Mouse (Mus musculus): Measurements from ENCODE around the gene Rbfox1. TPM values are rescaled to one million over a fixed set of nuclear protein-coding genes. Genes with fewer than 3 reads are reported as not detected.

Rbfox1 gene
- polyA plus RNA-seq, 1 experiment from 2014 or later, result 2.7 TPM

DNA sequence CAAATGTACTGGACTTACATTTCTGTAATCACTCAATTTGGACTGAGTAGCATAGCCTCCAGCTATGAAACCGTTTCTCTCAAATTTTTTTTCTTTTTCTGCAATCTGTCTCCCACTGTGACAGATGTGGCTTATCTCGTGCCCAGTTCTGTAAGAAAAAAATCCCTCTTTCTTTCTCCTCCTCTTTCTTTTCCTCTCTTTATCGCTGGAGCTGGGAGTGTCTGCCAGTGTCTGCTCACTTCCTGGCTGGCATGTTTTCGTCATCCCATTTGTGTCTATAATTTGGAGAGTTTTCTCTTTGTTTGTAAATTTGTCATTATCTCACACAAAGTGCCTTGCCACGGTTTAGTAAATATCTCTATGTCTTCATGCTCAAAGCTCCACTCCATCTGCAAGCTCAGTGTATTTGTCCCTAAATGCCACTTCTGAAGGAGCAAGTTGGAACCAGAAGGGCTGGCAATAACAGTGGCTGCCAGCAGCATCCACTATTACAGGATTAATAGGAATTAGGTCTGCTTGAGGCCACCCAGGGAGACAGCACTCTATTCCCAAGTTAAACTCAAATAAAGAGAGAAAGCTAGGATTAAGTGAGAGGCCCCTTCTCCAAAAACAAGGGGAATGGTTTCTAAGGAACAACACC is 228.8 kb downstream of the Rbfox1 start:
- ATAC-seq (ENCODE audit: insufficient number of reproducible peaks, insufficient read depth, low FRiP score, low read depth), result no peak
- H3K27ac ChIP-seq (ENCODE audit: low read length), result no peak overlapping the region
- no peaks in the 10 kb centered on the region for H3K36me3 ChIP-seq (ENCODE audit: control insufficient read depth, insufficient read depth, low read length)
- no peaks in the 10 kb centered on the region for H3K9me3 ChIP-seq (ENCODE audit: control insufficient read depth, low read depth, low read length)
- H3K27me3 ChIP-seq (ENCODE audit: control insufficient read depth, insufficient read depth, low read length), result no peaks in the 10 kb centered on the region
- WGBS, result 24% methylated on average over 5 of the region's 5 CpGs
- H3K4me1 ChIP-seq (ENCODE audit: control insufficient read depth, insufficient read depth, low read length), result no peaks in the 10 kb centered on the region
- H3K4me3 ChIP-seq (ENCODE audit: low read depth, low read length), result no peak overlapping the region
- no peak overlapping the region for H3K9ac ChIP-seq (replicated peaks; ENCODE audit: low read depth, low read length)
- H3K4me2 ChIP-seq (replicated peaks; ENCODE audit: low read depth, low read length), result no peak overlapping the region

DNA sequence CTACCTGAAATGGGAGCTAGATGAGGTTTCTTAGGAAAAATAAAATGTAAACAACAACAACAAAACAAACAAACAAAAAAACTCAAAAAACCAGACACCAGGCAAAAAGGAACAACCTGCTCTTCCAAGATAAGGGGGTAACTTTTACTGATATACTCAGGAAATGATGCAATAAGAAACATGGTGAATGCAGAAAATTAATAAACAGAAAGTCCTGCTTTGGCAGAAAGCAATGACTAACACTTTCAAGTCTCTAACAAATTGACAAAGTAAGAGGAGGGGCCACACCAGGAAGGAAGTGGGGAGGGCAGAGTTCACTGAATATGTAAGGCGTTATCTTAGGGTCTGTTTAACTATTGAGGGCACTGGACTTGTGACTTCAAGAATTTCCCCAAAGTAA is 234.3 kb downstream of the Rbfox1 start:
- no peak overlapping the region for H3K9ac ChIP-seq (replicated peaks; ENCODE audit: low read depth, low read length)
- WGBS, result 0% methylated on average over 1 of the region's 1 CpGs

DNA sequence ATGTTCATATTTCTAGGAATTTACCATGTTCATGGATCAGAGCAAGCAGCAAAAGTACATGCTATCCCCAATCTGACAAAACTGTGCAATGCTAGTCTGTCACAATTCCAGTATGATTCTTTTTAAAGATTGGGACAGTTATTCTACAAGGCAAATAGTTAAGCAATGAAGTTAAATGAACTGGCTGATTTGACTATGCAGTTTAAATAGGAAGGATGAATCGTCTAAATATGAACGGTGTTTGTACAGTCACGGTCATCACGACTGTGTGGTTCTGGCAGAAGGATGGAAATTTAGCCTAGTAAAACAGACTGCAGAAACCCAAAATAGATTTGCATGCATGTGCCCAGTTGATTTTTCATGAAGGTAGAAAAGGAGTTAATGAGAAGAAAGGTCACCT is 236.1 kb downstream of the Rbfox1 start:
- Histone ChIP-seq H3K27ac (ENCODE audit: low read length) (no peak overlapping the region), H3K27me3 (ENCODE audit: control insufficient read depth, insufficient read depth, low read length) (no peaks in the 10 kb centered on the region)

More for the DNA sequence above, 234.3 kb downstream of the Rbfox1 start:
- no peaks in the 10 kb centered on the region for H3K4me1 ChIP-seq (ENCODE audit: control insufficient read depth, insufficient read depth, low read length)
- H3K9me3 ChIP-seq (ENCODE audit: control insufficient read depth, low read depth, low read length), result no peaks in the 10 kb centered on the region
- no peak overlapping the region for H3K4me3 ChIP-seq (ENCODE audit: low read depth, low read length)
- H3K27ac ChIP-seq (ENCODE audit: low read length), result no peak overlapping the region
- no peaks in the 10 kb centered on the region for H3K36me3 ChIP-seq (ENCODE audit: control insufficient read depth, insufficient read depth, low read length)
- H3K27me3 ChIP-seq (ENCODE audit: control insufficient read depth, insufficient read depth, low read length), result no peaks in the 10 kb centered on the region
- ATAC-seq (ENCODE audit: insufficient number of reproducible peaks, insufficient read depth, low FRiP score, low read depth), result no peak
- no peak overlapping the region for H3K4me2 ChIP-seq (replicated peaks; ENCODE audit: low read depth, low read length)

DNA sequence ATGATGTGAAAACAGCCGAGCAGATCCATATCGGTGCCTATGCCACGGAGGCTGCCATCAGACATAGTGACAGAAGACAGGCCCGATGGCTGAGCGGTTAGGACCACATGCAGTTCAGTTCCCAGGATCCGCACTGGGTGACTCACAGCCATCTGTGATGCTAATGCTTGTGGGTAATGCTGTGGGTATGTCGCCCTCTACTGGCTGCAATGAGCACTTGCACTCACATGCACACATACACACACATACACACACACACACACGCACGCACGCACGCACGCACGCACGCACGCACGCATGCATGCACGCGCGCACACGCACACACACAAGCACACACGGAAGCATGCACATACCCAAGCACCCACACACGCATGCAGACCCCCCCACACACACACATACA is 237.7 kb downstream of the Rbfox1 start:
- H3K27ac ChIP-seq (ENCODE audit: low read length), result no peak overlapping the region
- H3K9ac ChIP-seq (replicated peaks; ENCODE audit: low read depth, low read length), result no peak overlapping the region
- no peaks in the 10 kb centered on the region for H3K9me3 ChIP-seq (ENCODE audit: control insufficient read depth, low read depth, low read length)
- no peak overlapping the region for H3K4me3 ChIP-seq (ENCODE audit: low read depth, low read length)
- no peak overlapping the region for H3K4me2 ChIP-seq (replicated peaks; ENCODE audit: low read depth, low read length)
- H3K4me1 ChIP-seq (ENCODE audit: control insufficient read depth, insufficient read depth, low read length), result no peaks in the 10 kb centered on the region
- no peaks in the 10 kb centered on the region for H3K27me3 ChIP-seq (ENCODE audit: control insufficient read depth, insufficient read depth, low read length)
- no peaks in the 10 kb centered on the region for H3K36me3 ChIP-seq (ENCODE audit: control insufficient read depth, insufficient read depth, low read length)
- 93% methylated on average over 2 of the region's 22 CpGs for WGBS
- no peak for ATAC-seq (ENCODE audit: insufficient number of reproducible peaks, insufficient read depth, low FRiP score, low read depth)

More for the DNA sequence above, 236.1 kb downstream of the Rbfox1 start:
- WGBS, result 93% methylated on average over 4 of the region's 4 CpGs
- no peak overlapping the region for H3K4me2 ChIP-seq (replicated peaks; ENCODE audit: low read depth, low read length)
- no peak for ATAC-seq (ENCODE audit: insufficient number of reproducible peaks, insufficient read depth, low FRiP score, low read depth)
- no peaks in the 10 kb centered on the region for H3K4me1 ChIP-seq (ENCODE audit: control insufficient read depth, insufficient read depth, low read length)
- no peak overlapping the region for H3K4me3 ChIP-seq (ENCODE audit: low read depth, low read length)
- H3K36me3 ChIP-seq (ENCODE audit: control insufficient read depth, insufficient read depth, low read length), result no peaks in the 10 kb centered on the region
- no peaks in the 10 kb centered on the region for H3K9me3 ChIP-seq (ENCODE audit: control insufficient read depth, low read depth, low read length)
- no peak overlapping the region for H3K9ac ChIP-seq (replicated peaks; ENCODE audit: low read depth, low read length)

DNA sequence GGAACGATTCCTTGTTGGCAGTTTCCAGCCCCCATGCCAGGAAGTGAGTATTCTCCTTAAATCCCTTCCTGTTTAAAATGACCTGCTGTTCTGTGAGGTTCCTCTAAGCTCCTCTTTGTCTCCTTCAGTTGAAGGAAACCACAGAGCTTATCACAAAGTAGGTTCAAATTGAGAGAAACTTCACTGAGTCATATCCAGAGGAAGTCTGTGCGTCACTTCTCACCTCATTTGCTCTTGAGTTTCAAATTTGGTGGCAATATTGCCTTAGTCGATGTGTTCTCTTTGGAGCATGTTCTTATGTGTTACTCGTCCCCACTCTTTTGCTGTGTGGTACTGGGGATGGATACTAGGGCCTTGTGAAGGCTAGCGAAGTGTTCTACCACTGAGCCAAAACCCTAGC is 243.2 kb downstream of the Rbfox1 start:
- H3K9me3 ChIP-seq (ENCODE audit: control insufficient read depth, low read depth, low read length), result no peaks in the 10 kb centered on the region
- no peak for ATAC-seq (ENCODE audit: insufficient number of reproducible peaks, insufficient read depth, low FRiP score, low read depth)
- H3K27me3 ChIP-seq (ENCODE audit: control insufficient read depth, insufficient read depth, low read length), result no peaks in the 10 kb centered on the region
- 80% methylated on average over 1 of the region's 5 CpGs for WGBS
- no peaks in the 10 kb centered on the region for H3K4me1 ChIP-seq (ENCODE audit: control insufficient read depth, insufficient read depth, low read length)
- H3K36me3 ChIP-seq (ENCODE audit: control insufficient read depth, insufficient read depth, low read length), result no peaks in the 10 kb centered on the region
- H3K9ac ChIP-seq (replicated peaks; ENCODE audit: low read depth, low read length), result no peak overlapping the region
- no peak overlapping the region for H3K4me3 ChIP-seq (ENCODE audit: low read depth, low read length)
- no peak overlapping the region for H3K27ac ChIP-seq (ENCODE audit: low read length)
- H3K4me2 ChIP-seq (replicated peaks; ENCODE audit: low read depth, low read length), result no peak overlapping the region

DNA sequence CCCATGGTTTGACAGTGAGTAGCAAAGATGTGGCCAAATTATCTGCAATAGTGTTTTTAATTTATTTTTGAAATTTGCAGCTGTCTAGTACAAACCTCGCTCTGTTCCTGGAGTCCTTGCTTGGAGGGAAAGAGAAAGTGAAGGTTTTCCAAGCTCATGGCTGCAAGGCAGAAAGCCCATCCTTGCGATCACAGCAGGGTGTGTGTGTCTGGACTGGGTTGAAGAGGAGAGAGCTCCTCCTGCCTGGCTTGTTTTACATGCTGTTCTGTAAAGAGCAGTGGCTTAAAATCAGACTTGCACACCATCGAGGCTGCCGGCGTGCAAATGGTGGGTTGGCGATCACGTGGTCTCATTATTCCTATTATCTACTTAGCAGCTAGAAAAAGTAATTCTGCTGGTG is 249.9 kb downstream of the Rbfox1 start:
- no peak overlapping the region for H3K4me3 ChIP-seq (ENCODE audit: low read depth, low read length)
- no peaks in the 10 kb centered on the region for H3K9me3 ChIP-seq (ENCODE audit: control insufficient read depth, low read depth, low read length)
- no peak overlapping the region for H3K4me2 ChIP-seq (replicated peaks; ENCODE audit: low read depth, low read length)
- H3K27ac ChIP-seq (ENCODE audit: low read length), result no peak overlapping the region
- no peaks in the 10 kb centered on the region for H3K27me3 ChIP-seq (ENCODE audit: control insufficient read depth, insufficient read depth, low read length)
- WGBS, result no CpG with 5 or more reads among the region's 7 CpGs
- H3K9ac ChIP-seq (replicated peaks; ENCODE audit: low read depth, low read length), result no peak overlapping the region
- no peaks in the 10 kb centered on the region for H3K36me3 ChIP-seq (ENCODE audit: control insufficient read depth, insufficient read depth, low read length)
- H3K4me1 ChIP-seq (ENCODE audit: control insufficient read depth, insufficient read depth, low read length), result no peaks in the 10 kb centered on the region
- no peak for ATAC-seq (ENCODE audit: insufficient number of reproducible peaks, insufficient read depth, low FRiP score, low read depth)

DNA sequence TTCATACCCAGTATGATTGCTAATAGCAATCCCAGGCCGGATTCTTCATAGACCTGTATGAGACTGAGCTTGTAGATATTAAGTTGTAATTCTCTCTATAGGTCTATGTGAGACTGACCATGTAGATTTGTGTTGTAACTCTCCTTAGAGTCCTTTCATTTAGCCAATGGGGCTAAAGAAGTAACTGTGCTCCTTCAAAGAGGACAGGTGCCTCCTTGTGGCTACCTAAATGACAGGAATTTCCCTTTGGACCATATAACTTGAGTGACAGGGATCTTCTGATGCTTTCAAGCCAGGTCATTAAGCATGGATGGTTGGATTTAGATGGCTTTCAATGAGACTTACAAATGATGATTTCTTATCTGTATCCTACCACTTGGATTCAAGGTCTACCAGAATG is 254.3 kb downstream of the Rbfox1 start:
- Histone ChIP-seq H3K4me2 (replicated peaks; ENCODE audit: low read depth, low read length) (no peak overlapping the region), H3K36me3 (ENCODE audit: control insufficient read depth, insufficient read depth, low read length) (no peaks in the 10 kb centered on the region), H3K9me3 (ENCODE audit: control insufficient read depth, low read depth, low read length) (no peaks in the 10 kb centered on the region), H3K4me1 (ENCODE audit: control insufficient read depth, insufficient read depth, low read length) (no peaks in the 10 kb centered on the region), H3K27ac (ENCODE audit: low read length) (no peak overlapping the region), H3K9ac (replicated peaks; ENCODE audit: low read depth, low read length) (no peak overlapping the region), H3K4me3 (ENCODE audit: low read depth, low read length) (no peak overlapping the region), H3K27me3 (ENCODE audit: control insufficient read depth, insufficient read depth, low read length) (no peaks in the 10 kb centered on the region)
- ATAC-seq (ENCODE audit: insufficient number of reproducible peaks, insufficient read depth, low FRiP score, low read depth), result no peak
- WGBS, result 79% methylated on average over 1 of the region's 1 CpGs

DNA sequence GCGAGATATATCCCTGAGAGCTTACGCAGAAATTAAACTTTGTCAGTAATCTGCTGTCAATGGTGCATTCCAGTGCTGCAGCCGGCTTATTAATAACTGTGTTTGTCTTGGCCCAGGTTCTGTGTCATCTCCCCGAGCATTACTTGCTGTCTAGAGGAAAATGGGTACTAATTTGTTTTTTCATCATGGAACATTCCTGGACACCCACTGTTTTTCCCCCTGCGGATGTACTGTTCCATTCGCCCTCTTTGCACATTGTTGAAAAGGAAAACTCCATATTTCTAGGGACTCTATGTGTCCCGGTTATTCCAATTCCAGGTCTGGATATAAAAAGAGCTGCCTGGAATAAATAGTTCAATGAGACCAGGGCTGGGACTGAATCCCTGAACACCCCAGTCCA is 262.8 kb downstream of the Rbfox1 start:
- H3K4me1 ChIP-seq (ENCODE audit: control insufficient read depth, insufficient read depth, low read length), result no peaks in the 10 kb centered on the region
- no peak for ATAC-seq (ENCODE audit: insufficient number of reproducible peaks, insufficient read depth, low FRiP score, low read depth)

DNA sequence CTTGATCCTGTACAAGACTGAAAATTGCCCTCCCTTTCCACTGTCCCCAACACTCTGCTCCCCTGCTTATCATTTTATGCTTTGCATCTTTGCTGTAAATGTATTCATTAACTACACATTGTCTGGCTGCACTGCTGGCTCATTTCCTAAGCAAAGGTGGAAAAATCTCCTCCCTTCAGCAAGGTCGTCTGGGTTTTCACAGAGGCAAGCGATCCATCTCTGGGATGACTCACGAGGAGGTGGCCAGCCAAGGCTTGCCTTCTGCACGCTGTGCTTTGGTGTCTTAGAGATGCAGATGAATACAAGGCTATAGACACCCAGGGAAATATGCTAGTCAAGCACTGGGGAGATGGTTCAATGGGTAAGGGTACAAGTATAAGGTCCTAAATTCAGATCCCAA is 264.2 kb downstream of the Rbfox1 start:
- no peaks in the 10 kb centered on the region for H3K27me3 ChIP-seq (ENCODE audit: control insufficient read depth, insufficient read depth, low read length)
- no peak overlapping the region for H3K4me2 ChIP-seq (replicated peaks; ENCODE audit: low read depth, low read length)
- no peak overlapping the region for H3K4me3 ChIP-seq (ENCODE audit: low read depth, low read length)
- H3K27ac ChIP-seq (ENCODE audit: low read length), result no peak overlapping the region
- no peak overlapping the region for H3K9ac ChIP-seq (replicated peaks; ENCODE audit: low read depth, low read length)
- no peak for ATAC-seq (ENCODE audit: insufficient number of reproducible peaks, insufficient read depth, low FRiP score, low read depth)
- WGBS, result 62% methylated on average over 4 of the region's 4 CpGs
- no peaks in the 10 kb centered on the region for H3K9me3 ChIP-seq (ENCODE audit: control insufficient read depth, low read depth, low read length)
- H3K36me3 ChIP-seq (ENCODE audit: control insufficient read depth, insufficient read depth, low read length), result no peaks in the 10 kb centered on the region
- H3K4me1 ChIP-seq (ENCODE audit: control insufficient read depth, insufficient read depth, low read length), result no peaks in the 10 kb centered on the region

More for the DNA sequence above, 262.8 kb downstream of the Rbfox1 start:
- no peak overlapping the region for H3K27ac ChIP-seq (ENCODE audit: low read length)
- 66% methylated on average over 7 of the region's 7 CpGs for WGBS
- no peak overlapping the region for H3K4me2 ChIP-seq (replicated peaks; ENCODE audit: low read depth, low read length)
- H3K9me3 ChIP-seq (ENCODE audit: control insufficient read depth, low read depth, low read length), result no peaks in the 10 kb centered on the region
- H3K27me3 ChIP-seq (ENCODE audit: control insufficient read depth, insufficient read depth, low read length), result no peaks in the 10 kb centered on the region
- H3K9ac ChIP-seq (replicated peaks; ENCODE audit: low read depth, low read length), result no peak overlapping the region
- no peak overlapping the region for H3K4me3 ChIP-seq (ENCODE audit: low read depth, low read length)
- H3K36me3 ChIP-seq (ENCODE audit: control insufficient read depth, insufficient read depth, low read length), result no peaks in the 10 kb centered on the region
